Mouse (Mus musculus) limb, embryonic 12.5 days (tissue): ENCODE results near the gene Coq5. TPM values are rescaled to one million over a fixed set of nuclear protein-coding genes. Genes with fewer than 3 reads are reported as not detected.

Source experiments
- ATAC-seq: fragments of 200-750 bp; cut with Nextera tagmentation; 2 replicates; pipeline ENCODE4 v1.8.0; 2017; ENCODE audit warnings: low read depth, moderate TSS enrichment; ENCODE audit not compliant: insufficient number of reproducible peaks, insufficient read depth, low FRiP score, low TSS enrichment
- H3K27ac ChIP-seq: fragments of 300-500 bp; sonication (generic); 2 replicates; pipeline ENCODE4 v1.5.1; 2016; ENCODE audit warnings: mild to moderate bottlenecking, moderate library complexity
- H3K27me3 ChIP-seq: fragments of 300-500 bp; sonication (generic); 2 replicates; pipeline ENCODE4 v1.6.1; 2016; ENCODE audit warnings: mild to moderate bottlenecking, moderate library complexity
- H3K36me3 ChIP-seq: fragments of 300-500 bp; sonication (generic); 2 replicates; pipeline ENCODE4 v1.6.1; 2016; ENCODE audit warnings: mild to moderate bottlenecking, moderate library complexity
- H3K4me1 ChIP-seq: fragments of 300-500 bp; sonication (generic); replicated peaks from 2 replicates; pipeline ENCODE4 v1.6.1; 2016
- H3K4me2 ChIP-seq: fragments of 300-500 bp; sonication (generic); 2 replicates; pipeline ENCODE4 v1.6.1; 2016; ENCODE audit warnings: mild to moderate bottlenecking, moderate library complexity
- H3K4me3 ChIP-seq: fragments of 300-500 bp; sonication (generic); replicated peaks from 2 replicates; pipeline ENCODE4 v1.5.1; 2016; ENCODE audit warnings: mild to moderate bottlenecking
- H3K9ac ChIP-seq: fragments of 300-500 bp; sonication (generic); replicated peaks from 2 replicates; pipeline ENCODE4 v1.6.1; 2016; ENCODE audit warnings: mild to moderate bottlenecking, moderate library complexity
- H3K9me3 ChIP-seq: fragments of 300-500 bp; sonication (generic); 2 replicates; pipeline ENCODE4 v1.6.1; 2016; ENCODE audit warnings: mild to moderate bottlenecking, moderate library complexity
- WGBS: fragments of 180-500 bp; shearing (Covaris S2); methylation state at CpG from one replicate; pipeline ENCODE4 v1.1.7; 2016; 5-methylcytosine and 5-hydroxymethylcytosine counted together
- polyA plus RNA-seq: library from polyadenylated mRNA; unstranded; fragments of >200 nt; fragmentation: Nextera tagmentation; extraction: Ambion mirVana; gene quantifications from 2 replicates; pipeline ENCODE4 v1.2.1, GENCODE M21; 2016

Gene Coq5
- 39.0 and 44.0 TPM in 2 replicates for polyA plus RNA-seq

DNA sequence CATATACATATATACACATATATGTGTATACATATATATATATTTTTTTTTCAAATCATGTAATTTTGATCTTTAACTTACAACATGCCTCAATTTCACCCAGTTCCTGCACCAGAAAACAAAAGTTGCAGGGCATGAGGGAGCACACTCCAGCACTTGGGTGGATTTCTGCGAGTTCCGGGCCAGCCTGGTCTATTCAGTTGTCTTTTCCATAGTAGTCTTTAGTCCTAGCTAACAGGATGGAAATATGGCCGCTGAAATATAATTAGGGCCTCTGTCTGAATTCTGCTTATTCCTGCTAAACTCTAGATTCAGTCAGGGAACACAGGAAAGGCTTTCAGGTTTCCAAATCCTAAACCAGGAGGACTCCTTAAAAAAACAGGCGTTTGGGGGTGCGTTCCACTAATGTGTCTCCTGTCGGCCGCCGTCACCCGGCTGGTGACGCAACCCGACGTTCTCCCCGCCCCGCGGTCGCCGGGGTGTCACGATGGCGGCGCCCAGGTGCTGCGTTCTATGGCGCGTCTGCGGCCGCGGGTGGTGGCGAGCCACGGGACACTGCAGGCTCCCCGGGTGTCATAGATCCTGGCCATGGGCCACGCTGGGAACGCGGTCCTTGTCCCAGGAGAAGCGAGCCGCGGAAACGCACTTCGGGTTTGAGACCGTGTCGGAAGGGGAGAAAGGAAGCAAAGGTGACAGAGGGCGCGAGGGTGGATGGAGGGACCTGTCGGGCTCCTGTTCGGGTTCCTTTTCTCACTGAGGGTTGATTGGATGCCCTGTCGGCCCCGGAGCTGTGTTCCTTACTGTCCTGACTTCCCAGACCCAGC is at the start of gene Coq5:
TSS of gene Coq5 (plus strand) at position 441 of the 824 bp plus-strand sequence.
- peak within 1 kb of the TSS; percentile 75 for H3K9ac ChIP-seq
- peaks cover 5% of the 10 kb centered on the region for H3K4me1 ChIP-seq
- H3K27ac ChIP-seq: 0 out of 2 replicates have a peak within 1 kb of the TSS, but pooled peaks have one; percentile 7
- H3K4me2 ChIP-seq: peak within 1 kb of the TSS; percentile 92
- no peaks in the 10 kb centered on the region for H3K9me3 ChIP-seq
- ATAC-seq: peak; percentile 74
- WGBS: 4% methylated on average over 45 of the region's 45 CpGs
- H3K4me3 ChIP-seq: peak within 1 kb of the TSS; percentile 85
- H3K27me3 ChIP-seq: no peaks in the 10 kb centered on the region
- H3K36me3 ChIP-seq: peaks cover 15% of the 10 kb centered on the region

DNA sequence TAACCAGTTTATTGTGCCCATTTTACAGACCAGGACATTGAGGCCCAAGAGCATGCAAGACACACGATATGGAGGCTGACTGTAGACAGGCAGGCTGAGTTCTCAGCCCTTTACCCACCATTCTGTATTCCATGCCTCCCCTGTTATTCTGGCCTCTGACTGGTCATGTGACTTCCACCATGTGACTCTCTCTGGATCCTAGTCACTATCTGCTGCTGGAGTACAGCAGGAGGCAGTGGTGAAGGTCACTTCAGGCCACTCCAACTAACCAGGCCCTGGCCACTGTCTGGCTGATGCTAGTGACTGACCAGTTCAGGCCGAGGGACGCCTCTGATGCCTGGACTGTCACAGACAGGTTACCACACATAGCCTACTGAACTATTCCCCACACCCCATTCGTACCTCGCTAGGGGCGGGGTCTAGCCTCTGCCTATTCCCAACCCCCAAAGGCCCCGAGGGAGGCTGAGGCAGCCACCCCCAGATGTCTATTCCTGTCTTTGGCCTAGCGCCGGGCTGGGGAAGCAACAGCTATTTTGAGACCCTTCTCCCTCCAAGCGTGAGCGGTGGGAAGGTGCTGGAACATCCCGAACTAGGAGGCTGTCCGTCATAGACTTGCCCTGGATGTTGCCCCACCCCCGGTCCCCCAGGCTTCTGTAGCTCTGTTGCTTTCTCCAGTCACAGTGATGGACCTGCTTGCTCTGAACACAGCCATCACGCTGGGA is 48.5 kb upstream of the Coq5 start:
- H3K36me3 ChIP-seq: no peaks in the 10 kb centered on the region
- 56% methylated on average over 15 of the region's 15 CpGs for WGBS
- peaks cover 20% of the 10 kb centered on the region for H3K4me1 ChIP-seq
- no peak overlapping the region for H3K4me2 ChIP-seq
- no peaks in the 10 kb centered on the region for H3K9me3 ChIP-seq
- H3K27me3 ChIP-seq: peaks cover 21% of the 10 kb centered on the region
- H3K27ac ChIP-seq: no peak overlapping the region
- ATAC-seq: no peak
- no peak overlapping the region for H3K4me3 ChIP-seq
- H3K9ac ChIP-seq: no peak overlapping the region; the same call in 1 of the 2 replicates

DNA sequence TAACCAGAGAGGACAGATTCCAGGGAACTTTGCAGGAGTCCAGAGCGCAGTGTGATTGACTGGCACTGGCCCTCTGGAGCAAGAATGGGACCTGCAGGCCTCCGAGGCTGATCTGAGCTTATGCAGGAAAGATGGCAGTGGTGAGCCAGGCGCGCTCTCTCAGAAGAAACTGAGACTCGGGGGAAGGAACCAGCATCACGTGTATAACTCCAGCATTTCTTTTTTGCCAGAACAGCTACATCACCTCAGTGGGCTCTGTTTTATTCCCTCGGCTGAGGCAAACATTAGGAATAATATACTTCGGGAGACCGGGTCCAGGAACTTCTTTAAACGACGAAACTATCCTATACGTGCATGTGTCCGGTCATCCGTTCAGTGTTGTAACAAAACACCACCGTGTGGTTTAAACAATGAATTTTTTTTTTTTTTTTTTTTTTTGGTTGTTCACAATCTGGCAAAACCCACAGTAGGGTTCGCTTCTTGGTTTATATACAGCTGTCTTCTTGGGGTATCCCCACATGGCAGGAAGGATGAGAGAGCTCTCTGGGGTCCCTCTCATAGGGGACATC is 47.8 kb upstream of the Coq5 start:
- ATAC-seq: no peak
- H3K4me3 ChIP-seq: no peak overlapping the region
- peaks cover 20% of the 10 kb centered on the region for H3K4me1 ChIP-seq
- no peaks in the 10 kb centered on the region for H3K36me3 ChIP-seq
- 37% methylated on average over 16 of the region's 16 CpGs for WGBS
- H3K4me2 ChIP-seq: no peak overlapping the region
- H3K27ac ChIP-seq: no peak overlapping the region
- no peak overlapping the region; the same call in 1 of the 2 replicates for H3K9ac ChIP-seq
- peaks cover 21% of the 10 kb centered on the region for H3K27me3 ChIP-seq
- H3K9me3 ChIP-seq: no peaks in the 10 kb centered on the region

DNA sequence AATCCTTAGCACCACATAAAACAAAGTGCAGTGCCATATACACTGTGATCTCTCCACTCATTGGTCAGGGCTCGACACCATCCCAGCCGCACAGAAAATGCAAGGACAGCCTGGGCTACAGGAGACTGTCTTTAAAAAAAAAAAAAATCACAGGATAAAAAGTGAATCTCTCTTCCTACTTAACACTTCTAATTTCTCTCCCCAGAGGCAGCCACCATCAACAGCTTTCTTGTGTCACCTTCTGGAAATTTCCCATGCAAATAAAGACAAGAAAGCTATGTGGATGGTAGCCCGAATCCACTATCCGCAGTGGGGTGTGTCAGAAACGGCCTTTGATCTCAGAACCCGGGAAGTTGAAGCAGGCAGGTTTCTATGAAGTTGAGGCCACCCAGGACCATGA is 47.0 kb upstream of the Coq5 start:
- Histone ChIP-seq H3K27ac (no peak overlapping the region), H3K9ac (no peak overlapping the region), H3K4me2 (no peak overlapping the region), H3K27me3 (peaks cover 21% of the 10 kb centered on the region), H3K9me3 (no peaks in the 10 kb centered on the region), H3K4me1 (peaks cover 20% of the 10 kb centered on the region), H3K36me3 (no peaks in the 10 kb centered on the region), H3K4me3 (no peak overlapping the region)
- ATAC-seq: no peak
- WGBS: 32% methylated on average over 6 of the region's 6 CpGs

DNA sequence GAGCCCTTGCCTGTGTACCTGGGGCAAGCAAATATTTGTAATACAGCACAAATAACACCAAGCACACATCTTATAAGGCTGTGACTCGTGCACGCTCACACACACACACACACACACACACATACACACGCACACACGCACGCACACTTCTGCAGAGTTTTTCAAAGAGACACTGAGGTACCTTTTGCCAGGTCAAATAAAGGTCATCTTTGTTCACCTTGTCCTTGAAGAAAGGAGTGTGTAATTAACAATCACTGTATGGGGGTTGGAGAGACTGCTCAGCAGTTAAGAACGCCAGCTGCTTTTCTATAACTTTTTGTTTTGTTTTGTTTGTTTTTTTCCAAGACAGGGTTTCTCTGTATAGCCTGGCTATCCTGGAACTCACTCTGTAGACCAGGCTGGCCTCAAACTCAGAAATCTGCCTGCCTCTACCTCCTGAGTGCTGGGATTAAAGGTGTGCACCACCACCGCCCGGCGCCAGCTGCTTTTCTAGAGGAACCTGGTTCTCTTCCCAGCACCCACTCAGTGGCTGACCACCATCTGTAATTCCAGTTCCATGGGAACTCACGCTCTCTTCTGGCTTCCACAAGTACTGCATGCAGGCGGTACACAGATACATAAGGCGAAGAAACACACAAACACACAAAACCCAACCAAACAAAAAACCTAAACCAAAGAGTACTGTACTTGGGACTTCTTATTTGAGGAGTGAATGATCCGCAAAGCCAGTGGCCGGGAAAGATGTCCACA is 46.3 kb upstream of the Coq5 start:
- Histone ChIP-seq H3K27ac (no peak overlapping the region), H3K4me3 (no peak overlapping the region), H3K4me2 (no peak overlapping the region), H3K9ac (no peak overlapping the region), H3K9me3 (no peaks in the 10 kb centered on the region), H3K36me3 (no peaks in the 10 kb centered on the region), H3K4me1 (peaks cover 20% of the 10 kb centered on the region), H3K27me3 (peaks cover 21% of the 10 kb centered on the region)
- 92% methylated on average over 14 of the region's 14 CpGs for WGBS
- ATAC-seq: no peak

DNA sequence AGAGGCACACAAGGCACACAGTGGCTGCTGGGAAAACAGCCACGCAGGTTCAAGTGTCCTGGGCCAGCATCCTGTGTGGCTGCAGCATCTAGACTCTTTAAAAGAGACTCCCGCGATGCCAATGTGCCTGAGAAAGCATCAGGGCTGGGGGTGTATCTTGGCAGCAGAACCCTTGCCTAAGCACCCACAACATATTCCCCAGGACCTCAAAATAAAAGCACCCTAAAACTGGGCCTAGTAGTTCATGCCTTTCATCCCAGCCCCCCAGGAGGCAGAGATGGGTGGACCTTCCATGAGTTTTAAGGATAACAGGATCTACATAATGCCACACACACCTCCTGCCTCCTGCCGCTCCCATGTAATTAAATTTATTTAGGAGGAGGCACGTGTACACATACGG is 44.9 kb upstream of the Coq5 start:
- Histone ChIP-seq H3K4me3 (0 out of 2 replicates have a peak overlapping the region, but pooled peaks have one; percentile 56), H3K9ac (no peak overlapping the region), H3K9me3 (no peaks in the 10 kb centered on the region), H3K4me1 (peaks cover 28% of the 10 kb centered on the region), H3K27me3 (peaks cover 21% of the 10 kb centered on the region), H3K27ac (no peak overlapping the region), H3K4me2 (peak overlapping the region; percentile 89; the same call in 1 of the 2 replicates), H3K36me3 (no peaks in the 10 kb centered on the region)
- WGBS: 47% methylated on average over 6 of the region's 6 CpGs
- no peak for ATAC-seq

DNA sequence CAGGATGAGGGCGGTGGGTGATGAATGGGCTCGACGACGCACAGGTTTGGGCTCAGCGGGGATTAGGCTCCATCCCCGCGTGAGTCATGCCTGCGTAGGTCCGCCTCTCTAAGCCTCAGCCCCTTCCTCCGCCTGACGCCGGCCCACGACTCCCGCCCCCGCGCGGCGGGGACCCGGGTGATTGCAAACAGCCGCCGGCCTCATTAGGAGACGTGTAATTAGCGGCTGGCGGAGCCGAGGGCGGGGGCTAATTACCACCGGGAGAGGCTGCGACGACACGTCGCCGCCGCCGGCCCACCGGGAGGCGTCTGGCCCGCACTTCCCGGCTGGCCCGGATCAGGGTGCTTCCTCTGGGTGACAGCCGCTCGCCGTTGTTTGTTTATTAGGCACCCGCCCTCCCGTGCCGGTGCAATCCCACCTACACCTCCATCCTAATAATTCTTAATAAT is 44.1 kb upstream of the Coq5 start:
- Histone ChIP-seq H3K4me2 (peak overlapping the region; percentile 89), H3K9ac (peak overlapping the region; percentile 61), H3K4me1 (peaks cover 28% of the 10 kb centered on the region), H3K27me3 (peaks cover 21% of the 10 kb centered on the region), H3K9me3 (no peaks in the 10 kb centered on the region), H3K27ac (0 out of 2 replicates have a peak overlapping the region, but pooled peaks have one; percentile 41), H3K36me3 (peaks cover 8% of the 10 kb centered on the region), H3K4me3 (peak overlapping the region; percentile 56)
- 1% methylated on average over 45 of the region's 45 CpGs for WGBS
- 0 out of 2 replicates have a peak, but pooled peaks have one; percentile 1 for ATAC-seq

DNA sequence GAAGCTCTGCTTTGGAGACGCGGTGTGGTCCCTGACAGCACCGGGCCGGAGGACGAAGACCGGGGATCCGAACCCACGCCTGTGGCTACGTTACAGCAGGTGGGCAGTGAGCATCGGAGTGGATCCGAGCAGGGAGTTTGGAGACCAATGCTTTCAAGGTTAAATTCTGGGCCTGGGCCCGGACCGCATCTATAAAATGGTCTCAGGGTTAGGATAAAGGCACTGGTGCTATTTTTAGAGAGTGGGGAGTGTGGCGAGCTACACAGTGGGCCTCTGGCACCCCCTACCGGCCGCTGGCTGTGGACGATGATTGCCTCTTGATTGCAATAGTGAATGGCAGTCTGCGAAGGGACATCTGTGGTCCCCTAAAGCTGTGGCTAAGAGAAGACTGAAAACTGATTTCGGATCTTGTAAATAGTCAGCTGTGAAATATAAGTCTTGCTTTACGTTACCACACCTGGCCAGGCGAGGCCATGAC is 43.6 kb upstream of the Coq5 start, which contains the start of gene Pop5:
TSS of gene Pop5 (plus strand) at position 51 of the 478 bp plus-strand sequence.
- 1% methylated on average over 21 of the region's 21 CpGs for WGBS
- peaks cover 20% of the 10 kb centered on the region for H3K27me3 ChIP-seq
- H3K36me3 ChIP-seq: peaks cover 13% of the 10 kb centered on the region
- H3K9me3 ChIP-seq: no peaks in the 10 kb centered on the region
- H3K27ac ChIP-seq: 0 out of 2 replicates have a peak within 1 kb of the TSS, but pooled peaks have one; percentile 41
- ATAC-seq: peak; percentile 34; the same call in 1 of the 2 replicates
- H3K4me1 ChIP-seq: peaks cover 28% of the 10 kb centered on the region
- peak within 1 kb of the TSS; percentile 56 for H3K4me3 ChIP-seq
- peak within 1 kb of the TSS; percentile 61 for H3K9ac ChIP-seq
- H3K4me2 ChIP-seq: peak within 1 kb of the TSS; percentile 89

DNA sequence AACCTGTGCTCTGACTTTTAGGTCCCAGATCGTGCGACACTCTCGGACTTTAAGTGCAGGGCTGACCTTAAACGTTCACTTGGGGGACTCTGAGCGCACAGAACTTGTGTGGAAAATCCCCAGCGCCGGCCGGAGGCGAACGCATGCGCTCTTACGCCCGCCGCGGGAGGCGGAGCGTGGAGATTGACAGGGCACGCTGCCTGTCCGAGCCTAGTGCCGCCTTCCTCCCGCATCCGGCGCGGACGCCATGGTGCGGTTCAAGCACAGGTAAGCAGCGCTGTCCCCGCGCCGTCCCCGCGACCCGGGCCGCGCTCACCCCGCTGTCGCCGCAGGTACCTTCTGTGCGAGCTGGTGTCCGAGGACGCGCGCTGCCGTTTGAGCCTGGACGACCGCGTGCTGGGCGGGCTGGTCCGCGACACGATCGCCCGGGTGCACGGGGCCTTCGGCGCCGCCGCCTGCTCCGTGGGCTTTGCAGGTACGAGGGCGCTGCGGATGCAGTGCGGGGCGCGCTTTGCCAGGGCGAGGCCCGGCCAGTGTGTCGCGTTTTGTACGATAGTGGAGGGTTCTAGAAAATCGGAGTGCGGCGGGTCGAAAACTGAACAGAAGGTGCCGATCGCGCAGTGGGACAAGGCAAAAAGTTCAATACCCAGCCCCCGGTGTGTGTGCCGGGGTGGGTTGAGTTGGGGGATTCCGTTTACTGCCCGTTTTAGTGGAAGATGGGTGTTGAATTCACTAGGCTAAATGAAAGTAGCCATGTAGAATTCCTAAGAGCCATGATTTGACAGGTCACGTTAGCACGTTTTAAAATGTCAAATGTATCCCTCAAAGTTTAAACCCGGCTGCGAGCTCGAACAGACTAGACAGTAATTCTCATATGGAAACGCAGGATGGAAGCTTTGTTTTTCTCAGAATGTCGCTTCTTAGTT is 41.4 kb upstream of the Coq5 start:
- Histone ChIP-seq H3K27me3 (peaks cover 12% of the 10 kb centered on the region), H3K4me3 (peak overlapping the region; percentile 92), H3K27ac (peak overlapping the region; percentile 68), H3K4me2 (peak overlapping the region; percentile 78), H3K9ac (peak overlapping the region; percentile 75), H3K9me3 (no peaks in the 10 kb centered on the region), H3K4me1 (peaks cover 20% of the 10 kb centered on the region), H3K36me3 (peaks cover 35% of the 10 kb centered on the region)
- under 1% methylated on average over 88 of the region's 88 CpGs for WGBS
- ATAC-seq: peak; percentile 63
